Mouse (Mus musculus) cerebellum, adult 2 months (tissue): ENCODE measurements around the gene Mafg. TPM values are rescaled to one million over a fixed set of nuclear protein-coding genes. Genes with fewer than 3 reads are reported as not detected.

Experiments used
- DNase-seq, 2 experiments: peaks; one replicate each; pipeline ENCODE4 v3.0.0; 2021
- H3K27ac ChIP-seq: fragments of 200-500 bp; 2 replicates; pipeline ENCODE4 v1.5.1; 2012; ENCODE audit warnings: low read length, control low read depth, inconsistent platforms; ENCODE audit not compliant: insufficient read depth
- H3K27me3 ChIP-seq: fragments of 200-500 bp; 2 replicates; pipeline ENCODE4 v1.6.1; 2012; ENCODE audit warnings: inconsistent platforms, mild to moderate bottlenecking, low read length, moderate library complexity; ENCODE audit not compliant: control insufficient read depth, insufficient read depth
- H3K4me1 ChIP-seq: fragments of 200-500 bp; 2 replicates; pipeline ENCODE4 v1.6.1; 2011; ENCODE audit warnings: low read length; ENCODE audit not compliant: control insufficient read depth, insufficient read depth
- H3K4me3 ChIP-seq: fragments of 200-500 bp; replicated peaks from 2 replicates; pipeline ENCODE3; 2011; ENCODE audit warnings: mild to moderate bottlenecking, low read depth, low read length, control low read depth; ENCODE audit not compliant: insufficient read depth
- CTCF ChIP-seq: fragments of 200-500 bp; IDR thresholded peaks from 2 replicates; pipeline ENCODE4 v1.5.1; 2011; ENCODE audit warnings: low read depth, mild to moderate bottlenecking, control low read depth, low read length, moderate library complexity, borderline replicate concordance; ENCODE audit not compliant: insufficient read depth
- POLR2A ChIP-seq: fragments of 200-500 bp; IDR thresholded peaks from 2 replicates; pipeline ENCODE4 v1.6.1; 2011; ENCODE audit warnings: low read length, control low read depth, borderline replicate concordance; ENCODE audit not compliant: insufficient read depth
- WGBS: fragments of 180-500 bp; shearing (Covaris S2); methylation state at CpG from one replicate; pipeline ENCODE4 v1.1.7; 2018; 5-methylcytosine and 5-hydroxymethylcytosine counted together
- polyA plus RNA-seq: library from polyadenylated mRNA; depleted of rRNA; stranded (reverse); fragments of >200 nt; gene quantifications from 2 replicates; pipeline ENCODE4 v1.2.3, GENCODE M21; 2012

Mafg gene
- polyA plus RNA-seq, 1 experiment = 65.3 TPM

GRCm38 (mm10) chr11:120666617-120667016 lies 33.2 kb upstream of the Mafg start:
- Histone ChIP-seq H3K4me3 (no peak overlapping the region), H3K27ac (no peak overlapping the region), H3K27me3 (no peaks in the 10 kb centered on the region), H3K4me1 (no peaks in the 10 kb centered on the region)
- DNase-seq = no peak
- WGBS = 28% methylated on average over 3 of the region's 3 CpGs
- TF ChIP-seq POLR2A (no peak), CTCF (no peak)

DNA sequence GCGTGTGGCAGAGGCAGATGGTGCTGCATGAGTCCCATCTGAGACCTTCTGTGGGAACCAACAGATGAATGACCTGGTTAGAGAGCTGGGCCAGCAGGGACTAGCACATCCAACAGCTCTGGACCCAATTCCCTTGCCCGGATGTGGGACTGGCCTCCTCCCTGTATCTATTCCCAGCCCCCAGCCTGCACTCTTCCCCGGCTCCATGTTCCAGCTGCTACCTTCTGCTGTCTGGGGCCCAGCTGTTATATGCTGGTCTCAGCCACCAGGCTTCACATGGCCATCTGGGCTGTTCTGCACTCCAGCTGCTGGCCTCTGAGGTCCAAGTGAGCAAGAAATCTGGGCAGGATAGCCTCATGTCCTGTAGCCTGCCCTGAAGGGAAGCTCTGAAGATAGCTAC lies 32.0 kb upstream of the Mafg start:
- no peak for DNase-seq
- Histone ChIP-seq H3K4me1 (no peaks in the 10 kb centered on the region), H3K27ac (no peak overlapping the region), H3K27me3 (peaks cover 6% of the 10 kb centered on the region; the same call in 1 of the 2 replicates), H3K4me3 (no peak overlapping the region)
- TF ChIP-seq POLR2A = no peak
- TF ChIP-seq CTCF = no peak
- 41% methylated on average over 3 of the region's 3 CpGs for WGBS

DNA sequence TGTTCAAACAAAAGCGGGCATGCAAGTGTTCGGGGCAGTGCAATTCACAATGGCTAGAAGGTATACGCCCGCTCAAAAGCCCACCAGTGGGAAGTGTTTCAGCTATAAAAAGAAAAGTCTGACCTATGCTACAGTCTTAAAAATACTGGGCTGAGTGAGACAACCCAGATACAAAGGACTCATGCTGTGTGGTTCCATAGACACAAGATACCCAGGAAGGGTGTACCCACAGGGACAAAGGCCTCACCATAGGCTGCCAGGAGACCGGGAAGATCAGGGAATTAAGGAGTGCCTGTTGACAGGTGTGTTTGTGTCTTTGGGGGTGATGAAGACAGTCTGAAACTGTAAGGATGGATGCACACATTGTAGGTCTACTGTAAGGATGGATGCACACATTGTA lies 30.3 kb upstream of the Mafg start:
- H3K27ac ChIP-seq = no peak overlapping the region
- TF ChIP-seq POLR2A = no peak
- TF ChIP-seq CTCF = no peak
- peaks cover 11% of the 10 kb centered on the region; the same call in 1 of the 2 replicates for H3K27me3 ChIP-seq
- no peak overlapping the region for H3K4me3 ChIP-seq
- H3K4me1 ChIP-seq = no peaks in the 10 kb centered on the region
- WGBS = 65% methylated on average over 5 of the region's 5 CpGs
- no peak for DNase-seq

DNA sequence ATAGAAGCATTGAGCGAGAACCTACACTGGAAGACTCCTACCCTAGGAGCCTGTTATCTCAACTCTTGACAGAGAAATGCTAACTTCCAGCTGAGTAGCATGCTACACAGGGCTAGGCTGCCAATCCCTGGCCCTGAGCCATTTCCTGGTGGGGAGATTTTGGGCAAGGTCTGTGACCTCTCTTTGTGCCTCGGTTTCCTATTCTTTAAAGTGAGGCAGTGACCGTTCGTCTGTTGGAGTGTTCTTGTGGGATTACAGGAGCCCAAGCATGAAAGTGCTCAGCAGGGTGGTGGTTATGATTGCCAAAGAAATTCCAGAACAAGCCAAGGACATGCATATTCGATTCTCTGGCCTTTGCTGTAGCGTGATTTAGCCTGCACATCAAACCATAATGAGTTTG lies 29.4 kb upstream of the Mafg start:
- no peak overlapping the region for H3K4me3 ChIP-seq
- DNase-seq = no peak
- H3K27ac ChIP-seq = no peak overlapping the region
- H3K4me1 ChIP-seq = no peaks in the 10 kb centered on the region
- H3K27me3 ChIP-seq = peaks cover 11% of the 10 kb centered on the region; the same call in 1 of the 2 replicates
- TF ChIP-seq POLR2A (no peak), CTCF (no peak)
- 11% methylated on average over 6 of the region's 6 CpGs for WGBS

DNA sequence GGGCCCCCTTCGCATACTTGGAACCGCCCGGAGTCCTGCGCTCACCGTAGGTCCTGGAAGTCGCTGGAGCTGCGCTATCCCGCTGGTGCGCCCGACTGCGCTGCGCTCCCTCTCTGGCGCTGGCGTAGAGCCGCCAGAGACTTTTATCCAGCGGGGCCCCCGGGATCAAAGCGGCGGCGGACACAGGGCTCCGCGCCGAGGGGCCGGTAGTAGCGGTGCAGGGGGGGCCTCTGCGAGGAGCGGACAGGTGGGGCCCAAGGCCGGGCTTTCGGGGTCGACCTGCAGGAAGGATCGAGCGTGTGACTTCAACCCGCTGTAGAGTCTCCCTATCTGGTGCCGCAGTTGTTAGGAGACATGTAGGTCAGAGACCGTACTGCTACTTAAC lies 27.7 kb upstream of the Mafg start, which contains the start of gene Notum:
Notum (minus strand) TSS at position 100 of the 385 bp plus-strand sequence.
- DNase-seq = no peak
- WGBS = 1% methylated on average over 35 of the region's 35 CpGs
- H3K4me3 ChIP-seq = no peak within 1 kb of the TSS
- TF ChIP-seq POLR2A (no peak), CTCF (no peak)
- H3K27ac ChIP-seq = no peak within 1 kb of the TSS
- H3K27me3 ChIP-seq = peaks cover 11% of the 10 kb centered on the region; the same call in 1 of the 2 replicates
- no peaks in the 10 kb centered on the region for H3K4me1 ChIP-seq

GRCm38 (mm10) chr11:120660301-120661075 lies 27.1 kb upstream of the Mafg start:
- TF ChIP-seq CTCF (no peak), POLR2A (no peak)
- H3K27ac ChIP-seq = no peak overlapping the region
- peaks cover 11% of the 10 kb centered on the region; the same call in 1 of the 2 replicates for H3K27me3 ChIP-seq
- DNase-seq = no peak
- H3K4me3 ChIP-seq = no peak overlapping the region
- under 1% methylated on average over 95 of the region's 95 CpGs for WGBS
- no peaks in the 10 kb centered on the region for H3K4me1 ChIP-seq

DNA sequence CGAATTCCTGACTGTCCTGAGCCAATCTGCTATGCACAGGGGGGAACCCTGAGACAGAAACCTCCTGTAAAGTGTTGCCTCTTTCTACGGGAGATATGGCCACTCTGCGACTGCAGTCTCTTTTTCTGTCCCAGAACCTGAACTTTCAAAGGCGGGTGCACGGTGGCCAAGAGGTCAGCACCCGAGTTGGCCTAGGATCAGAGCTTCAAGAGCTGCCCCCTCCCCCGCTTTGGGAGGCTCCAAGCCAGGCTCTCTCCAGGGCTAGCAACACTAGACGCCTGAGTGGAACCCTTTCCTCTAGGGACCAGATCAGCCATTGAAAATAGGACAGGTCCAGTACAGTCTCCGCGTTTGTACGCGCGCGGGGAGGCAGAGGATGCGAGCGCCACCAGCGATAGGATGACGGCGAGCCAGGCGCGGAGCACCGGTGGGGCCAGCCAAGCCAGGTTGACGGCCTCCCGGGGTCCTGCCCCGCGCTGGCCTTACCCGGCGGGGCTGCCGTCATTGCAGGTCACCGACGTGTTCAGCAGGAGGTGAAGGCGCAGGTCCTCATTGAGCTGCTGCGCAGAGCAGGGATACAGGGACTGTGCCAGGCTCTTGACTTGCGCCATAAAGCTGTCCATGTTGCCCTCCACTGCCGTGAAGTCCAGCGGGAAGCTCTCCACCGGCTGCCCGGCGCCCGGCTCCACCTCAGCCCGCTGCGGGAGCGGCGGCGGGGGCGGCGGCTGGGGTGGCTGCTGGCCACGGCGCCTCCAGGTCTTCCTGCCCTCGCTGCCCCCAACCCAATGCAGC lies 26.3 kb upstream of the Mafg start:
- TF ChIP-seq CTCF = no peak
- no peak for TF ChIP-seq POLR2A
- Histone ChIP-seq H3K4me1 (no peaks in the 10 kb centered on the region), H3K27ac (no peak overlapping the region), H3K4me3 (no peak overlapping the region), H3K27me3 (peaks cover 11% of the 10 kb centered on the region; the same call in 1 of the 2 replicates)
- WGBS = 2% methylated on average over 50 of the region's 50 CpGs
- no peak for DNase-seq
